Mouse (Mus musculus) cerebellum, adult (tissue): ENCODE data around the gene Pogk.

Experiments
- ATAC-seq: cut with Nextera tagmentation; 2 replicates; pipeline ENCODE4 v1.9.2; 2017; ENCODE audit warnings: mild to moderate bottlenecking, moderate library complexity, mixed read lengths; ENCODE audit not compliant: insufficient number of reproducible peaks, low FRiP score, low TSS enrichment

The Pogk gene

GRCm38 (mm10) chr1:166381336-166381735 is 28.3 kb downstream of the Pogk start:
- no peak for ATAC-seq

GRCm38 (mm10) chr1:166379630-166380231 is 29.9 kb downstream of the Pogk start:
- peak; percentile 45 for ATAC-seq

- peak; percentile 91 for ATAC-seq
Observed at GRCm38 (mm10) chr1:166379013-166379629, 30.5 kb downstream of the Pogk start, which contains the start of gene Tada1. Tada1 (plus strand) TSS chr1:166379097.

GRCm38 (mm10) chr1:166378431-166379012 is 31.1 kb downstream of the Pogk start:
- ATAC-seq = peak; percentile 66

- no peak for ATAC-seq
Observed at GRCm38 (mm10) chr1:166377171-166377570, 32.5 kb downstream of the Pogk start.

- ATAC-seq = no peak
Observed at GRCm38 (mm10) chr1:166363122-166363521, 46.5 kb downstream of the Pogk start.

- no peak for ATAC-seq
Observed at GRCm38 (mm10) chr1:166362659-166363058, 47.0 kb downstream of the Pogk start.

- no peak for ATAC-seq
Observed at GRCm38 (mm10) chr1:166361842-166362241, 47.8 kb downstream of the Pogk start.

- peak; percentile 49; the same call in 1 of the 2 replicates for ATAC-seq
Observed at GRCm38 (mm10) chr1:166360896-166361295, 48.8 kb downstream of the Pogk start.

GRCm38 (mm10) chr1:166360157-166360855 is 49.4 kb downstream of the Pogk start:
- ATAC-seq = peak; percentile 99

GRCm38 (mm10) chr1:166349751-166350150 is 59.9 kb downstream of the Pogk start:
- no peak for ATAC-seq

GRCm38 (mm10) chr1:166349341-166349740 is 60.3 kb downstream of the Pogk start:
- no peak for ATAC-seq

GRCm38 (mm10) chr1:166346906-166347305 is 62.8 kb downstream of the Pogk start:
- no peak for ATAC-seq

- ATAC-seq = no peak
Observed at GRCm38 (mm10) chr1:166345602-166346001, 64.1 kb downstream of the Pogk start.

GRCm38 (mm10) chr1:166344300-166345077 is 65.2 kb downstream of the Pogk start:
- ATAC-seq = no peak

- no peak for ATAC-seq
Observed at GRCm38 (mm10) chr1:166343586-166343985, 66.1 kb downstream of the Pogk start.

GRCm38 (mm10) chr1:166342539-166342938 is 67.1 kb downstream of the Pogk start:
- no peak for ATAC-seq

- no peak for ATAC-seq
Observed at GRCm38 (mm10) chr1:166342060-166342459, 67.6 kb downstream of the Pogk start.

GRCm38 (mm10) chr1:166339110-166339509 is 70.6 kb downstream of the Pogk start:
- no peak for ATAC-seq
